Mouse (Mus musculus): Measurements from ENCODE around the gene Wbp2. TPM values are rescaled to one million over a fixed set of nuclear protein-coding genes. Genes with fewer than 3 reads are reported as not detected.

Gene Wbp2
- polyA plus RNA-seq, 1 experiment from 2014 or later: 164 TPM

GRCm38 (mm10) chr11:116110540-116110939 lies 23.7 kb upstream of the Wbp2 start:
- Histone ChIP-seq H3K4me3 (replicated peaks; ENCODE audit: low read length) (peak overlapping the region; percentile 34; the same call in 1 of the 2 replicates), H3K27ac (no peak overlapping the region), H3K27me3 (ENCODE audit: control insufficient read depth, insufficient read depth, low read length) (peaks cover 67% of the 10 kb centered on the region), H3K4me2 (replicated peaks) (peak overlapping the region; percentile 52), H3K4me1 (replicated peaks; ENCODE audit: control insufficient read depth, insufficient read depth, low read length) (peaks cover 27% of the 10 kb centered on the region; the same call in 1 of the 2 replicates), H3K9me3 (ENCODE audit: control insufficient read depth, low read length) (no peaks in the 10 kb centered on the region), H3K9ac (0 out of 2 replicates have a peak overlapping the region, but pooled peaks have one; percentile 49), H3K36me3 (replicated peaks; ENCODE audit: control insufficient read depth, insufficient read depth) (no peaks in the 10 kb centered on the region)
- DNase-seq (ENCODE audit: low spot score) (no peak), ATAC-seq (ENCODE audit: low FRiP score) (no peak)
- 35% methylated on average over 10 of the region's 10 CpGs for WGBS

GRCm38 (mm10) chr11:116110131-116110530 lies 23.3 kb upstream of the Wbp2 start:
- H3K4me1 ChIP-seq (replicated peaks; ENCODE audit: control insufficient read depth, insufficient read depth, low read length): peaks cover 27% of the 10 kb centered on the region; the same call in 1 of the 2 replicates
- no peak for ATAC-seq (ENCODE audit: low FRiP score)
- no peak for DNase-seq (ENCODE audit: low spot score)
- peak overlapping the region; percentile 52 for H3K4me2 ChIP-seq (replicated peaks)
- H3K36me3 ChIP-seq (replicated peaks; ENCODE audit: control insufficient read depth, insufficient read depth): no peaks in the 10 kb centered on the region
- no peak overlapping the region for H3K27ac ChIP-seq
- H3K9me3 ChIP-seq (ENCODE audit: control insufficient read depth, low read length): no peaks in the 10 kb centered on the region
- H3K27me3 ChIP-seq (ENCODE audit: control insufficient read depth, insufficient read depth, low read length): peaks cover 69% of the 10 kb centered on the region
- peak overlapping the region; percentile 34 for H3K4me3 ChIP-seq (replicated peaks; ENCODE audit: low read length)
- H3K9ac ChIP-seq: peak overlapping the region; percentile 49
- WGBS: 1% methylated on average over 35 of the region's 35 CpGs

- Histone ChIP-seq H3K4me1 (replicated peaks; ENCODE audit: control insufficient read depth, insufficient read depth, low read length) (peaks cover 28% of the 10 kb centered on the region; the same call in 1 of the 2 replicates), H3K27me3 (ENCODE audit: control insufficient read depth, insufficient read depth, low read length) (peaks cover 69% of the 10 kb centered on the region), H3K4me3 (replicated peaks; ENCODE audit: low read length) (peak overlapping the region; percentile 34), H3K27ac (no peak overlapping the region), H3K4me2 (replicated peaks) (peak overlapping the region; percentile 52), H3K36me3 (replicated peaks; ENCODE audit: control insufficient read depth, insufficient read depth) (no peaks in the 10 kb centered on the region), H3K9me3 (ENCODE audit: control insufficient read depth, low read length) (no peaks in the 10 kb centered on the region), H3K9ac (peak overlapping the region; percentile 49)
- WGBS: 3% methylated on average over 59 of the region's 70 CpGs
- ATAC-seq (ENCODE audit: low FRiP score) (no peak), DNase-seq (ENCODE audit: low spot score) (no peak)
These were observed 22.8 kb upstream of the Wbp2 start for GRCm38 (mm10) chr11:116109441-116110081.

GRCm38 (mm10) chr11:116108464-116109137 lies 21.8 kb upstream of the Wbp2 start:
- Histone ChIP-seq H3K9ac (no peak overlapping the region), H3K36me3 (replicated peaks; ENCODE audit: control insufficient read depth, insufficient read depth) (no peaks in the 10 kb centered on the region), H3K9me3 (ENCODE audit: control insufficient read depth, low read length) (no peaks in the 10 kb centered on the region), H3K4me3 (replicated peaks; ENCODE audit: low read length) (peak overlapping the region; percentile 34), H3K27me3 (ENCODE audit: control insufficient read depth, insufficient read depth, low read length) (peaks cover 69% of the 10 kb centered on the region), H3K4me2 (replicated peaks) (peak overlapping the region; percentile 52), H3K27ac (no peak overlapping the region), H3K4me1 (replicated peaks; ENCODE audit: control insufficient read depth, insufficient read depth, low read length) (peaks cover 38% of the 10 kb centered on the region)
- ATAC-seq (ENCODE audit: low FRiP score): no peak
- DNase-seq (ENCODE audit: low spot score): peak; percentile 27
- 4% methylated on average over 23 of the region's 23 CpGs for WGBS

- Histone ChIP-seq H3K9me3 (ENCODE audit: control insufficient read depth, low read length) (no peaks in the 10 kb centered on the region), H3K9ac (no peak overlapping the region), H3K27ac (no peak overlapping the region), H3K4me1 (replicated peaks; ENCODE audit: control insufficient read depth, insufficient read depth, low read length) (peaks cover 39% of the 10 kb centered on the region), H3K36me3 (replicated peaks; ENCODE audit: control insufficient read depth, insufficient read depth) (no peaks in the 10 kb centered on the region), H3K4me2 (replicated peaks) (no peak overlapping the region; the same call in 1 of the 2 replicates), H3K27me3 (ENCODE audit: control insufficient read depth, insufficient read depth, low read length) (peaks cover 69% of the 10 kb centered on the region), H3K4me3 (replicated peaks; ENCODE audit: low read length) (peak overlapping the region; percentile 34; the same call in 1 of the 2 replicates)
- WGBS: 11% methylated on average over 19 of the region's 19 CpGs
- ATAC-seq (ENCODE audit: low FRiP score) (no peak), DNase-seq (ENCODE audit: low spot score) (no peak)
These were observed 21.0 kb upstream of the Wbp2 start for GRCm38 (mm10) chr11:116107777-116108285.

- 17% methylated on average over 13 of the region's 14 CpGs for WGBS
- no peak for ATAC-seq (ENCODE audit: low FRiP score)
- no peak for DNase-seq (ENCODE audit: low spot score)
- no peak overlapping the region for H3K4me3 ChIP-seq (replicated peaks; ENCODE audit: low read length)
- H3K27ac ChIP-seq: no peak overlapping the region
- H3K4me1 ChIP-seq (replicated peaks; ENCODE audit: control insufficient read depth, insufficient read depth, low read length): peaks cover 39% of the 10 kb centered on the region
- H3K9me3 ChIP-seq (ENCODE audit: control insufficient read depth, low read length): no peaks in the 10 kb centered on the region
- peaks cover 67% of the 10 kb centered on the region for H3K27me3 ChIP-seq (ENCODE audit: control insufficient read depth, insufficient read depth, low read length)
- no peaks in the 10 kb centered on the region for H3K36me3 ChIP-seq (replicated peaks; ENCODE audit: control insufficient read depth, insufficient read depth)
- no peak overlapping the region for H3K9ac ChIP-seq
- H3K4me2 ChIP-seq (replicated peaks): no peak overlapping the region
These were observed 20.4 kb upstream of the Wbp2 start for GRCm38 (mm10) chr11:116106963-116107776.

- no peaks in the 10 kb centered on the region for H3K36me3 ChIP-seq (replicated peaks; ENCODE audit: control insufficient read depth, insufficient read depth)
- peaks cover 39% of the 10 kb centered on the region for H3K4me1 ChIP-seq (replicated peaks; ENCODE audit: control insufficient read depth, insufficient read depth, low read length)
- no peak overlapping the region for H3K27ac ChIP-seq
- ATAC-seq (ENCODE audit: low FRiP score) (no peak), DNase-seq (ENCODE audit: low spot score) (no peak)
- 0 out of 2 replicates have a peak overlapping the region, but pooled peaks have one; percentile 7 for H3K4me2 ChIP-seq (replicated peaks)
- H3K27me3 ChIP-seq (ENCODE audit: control insufficient read depth, insufficient read depth, low read length): peaks cover 60% of the 10 kb centered on the region
- H3K9ac ChIP-seq: no peak overlapping the region
- H3K4me3 ChIP-seq (replicated peaks; ENCODE audit: low read length): no peak overlapping the region
- H3K9me3 ChIP-seq (ENCODE audit: control insufficient read depth, low read length): no peaks in the 10 kb centered on the region
- 24% methylated on average over 32 of the region's 32 CpGs for WGBS
These were observed 19.6 kb upstream of the Wbp2 start for GRCm38 (mm10) chr11:116106154-116106962.

GRCm38 (mm10) chr11:116105065-116105464 lies 18.3 kb upstream of the Wbp2 start:
- H3K36me3 ChIP-seq (replicated peaks; ENCODE audit: control insufficient read depth, insufficient read depth): no peaks in the 10 kb centered on the region
- H3K9me3 ChIP-seq (ENCODE audit: control insufficient read depth, low read length): no peaks in the 10 kb centered on the region
- ATAC-seq (ENCODE audit: low FRiP score) (no peak), DNase-seq (ENCODE audit: low spot score) (no peak)
- no peak overlapping the region for H3K27ac ChIP-seq
- H3K4me2 ChIP-seq (replicated peaks): no peak overlapping the region
- H3K4me1 ChIP-seq (replicated peaks; ENCODE audit: control insufficient read depth, insufficient read depth, low read length): peaks cover 37% of the 10 kb centered on the region
- no peak overlapping the region for H3K9ac ChIP-seq
- 94% methylated on average over 2 of the region's 2 CpGs for WGBS
- peaks cover 47% of the 10 kb centered on the region for H3K27me3 ChIP-seq (ENCODE audit: control insufficient read depth, insufficient read depth, low read length)
- no peak overlapping the region for H3K4me3 ChIP-seq (replicated peaks; ENCODE audit: low read length)

All from hindbrain, embryonic 14.5 days (tissue).